Mouse (Mus musculus): Measurements from ENCODE around the gene 9430097D07Rik.
A peak's percentile ranks its signal among the peaks of the same experiment; 100 is the strongest.

9430097D07Rik gene

GRCm38 (mm10) chr2:32559570-32559969, 15.9 kb downstream of the 9430097D07Rik start:
- DNase-seq (ENCODE audit: low spot score): no peak

DNA sequence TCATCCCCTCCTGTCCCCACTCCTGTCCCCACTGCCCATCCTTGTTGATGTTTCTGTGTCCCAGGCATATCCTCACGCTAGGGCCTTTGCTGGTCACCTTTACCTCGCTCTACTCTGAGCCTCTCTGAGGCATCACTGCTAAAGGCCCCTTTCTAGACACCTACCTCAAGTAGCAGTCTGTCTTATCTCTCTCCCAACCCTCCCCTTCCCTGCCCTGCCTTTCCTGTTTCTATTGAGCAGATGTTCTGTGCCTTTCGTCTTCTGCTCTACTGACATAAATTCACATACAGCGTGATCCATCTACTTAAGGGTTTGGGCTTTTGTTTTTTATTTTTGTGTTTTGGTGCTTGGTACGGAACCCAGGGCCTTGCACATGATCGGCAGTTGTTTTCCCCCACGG, 19.5 kb downstream of the 9430097D07Rik start:
- DNase-seq (ENCODE audit: low spot score): no peak

GRCm38 (mm10) chr2:32555484-32555883, 20.0 kb downstream of the 9430097D07Rik start:
- DNase-seq (ENCODE audit: low spot score): no peak

DNA sequence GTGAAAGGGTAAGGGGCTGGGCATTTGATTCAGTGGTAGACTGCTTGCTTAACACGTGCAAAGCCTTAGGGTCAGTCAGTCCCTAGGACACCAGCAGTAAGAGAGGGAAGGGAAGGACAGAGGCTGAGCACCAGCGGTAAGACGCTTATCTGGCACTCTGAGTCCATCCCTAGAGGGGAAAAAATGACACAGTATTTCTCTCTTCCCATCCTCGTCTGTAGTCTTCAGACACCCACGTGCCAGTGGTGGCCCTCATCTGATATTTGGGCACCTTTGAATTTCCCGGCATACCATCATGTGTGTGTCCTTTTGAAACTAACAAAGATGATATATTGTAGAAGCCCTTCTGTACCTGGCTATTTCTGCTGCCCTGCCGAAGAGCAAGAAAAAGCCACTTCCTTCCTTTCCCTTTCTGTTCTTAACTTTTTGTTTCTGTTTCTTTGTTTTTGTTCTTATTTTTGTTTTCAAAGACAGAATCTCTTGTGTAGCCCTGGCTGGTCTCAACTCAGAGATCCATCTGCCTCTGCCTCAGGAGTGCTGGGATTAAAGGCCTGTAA, 21.8 kb downstream of the 9430097D07Rik start:
- DNase-seq (ENCODE audit: low spot score): no peak

DNA sequence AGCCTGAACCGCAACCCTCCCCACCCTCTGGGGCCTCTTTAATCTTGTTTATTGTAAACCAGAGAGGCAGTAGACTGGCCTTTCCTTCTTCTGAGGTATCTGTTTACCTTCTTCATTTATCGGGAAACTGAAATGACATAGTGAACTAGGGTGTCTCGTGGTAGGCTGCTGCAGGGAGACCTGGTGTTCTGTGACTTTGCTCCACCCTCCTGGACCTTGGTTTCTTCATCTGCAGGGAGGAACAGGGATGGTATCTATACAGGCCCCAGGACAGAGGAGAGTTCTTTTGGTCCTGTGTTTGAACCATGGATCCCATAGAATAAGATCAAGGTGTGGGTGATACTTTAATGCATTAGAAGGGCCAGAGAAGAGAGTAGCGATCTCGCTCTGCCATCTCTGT, 24.2 kb downstream of the 9430097D07Rik start:
- no peak for DNase-seq (ENCODE audit: low spot score)

- DNase-seq (ENCODE audit: low spot score): peak; percentile 46
Measured at GRCm38 (mm10) chr2:32549764-32550163, 25.7 kb downstream of the 9430097D07Rik start.

DNA sequence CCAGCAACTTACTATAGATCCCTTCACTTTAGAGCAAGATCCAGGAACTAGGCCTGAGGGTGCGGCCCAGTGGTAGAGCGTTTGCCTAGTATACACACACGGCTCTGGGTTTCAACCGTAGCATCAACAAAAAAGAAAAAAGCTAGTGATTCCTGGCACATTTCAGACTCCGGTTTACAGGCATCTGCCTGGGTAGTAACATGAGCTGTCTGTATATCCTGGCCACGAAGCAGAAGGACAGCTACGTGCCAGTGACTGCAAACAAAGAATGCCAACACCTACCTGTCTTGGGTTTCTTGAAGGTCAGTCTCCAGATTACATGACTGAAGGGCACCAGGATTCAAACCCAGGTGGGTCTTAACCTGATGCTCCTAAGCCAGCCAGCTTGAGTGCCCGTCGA, 26.3 kb downstream of the 9430097D07Rik start:
- DNase-seq (ENCODE audit: low spot score): no peak

DNA sequence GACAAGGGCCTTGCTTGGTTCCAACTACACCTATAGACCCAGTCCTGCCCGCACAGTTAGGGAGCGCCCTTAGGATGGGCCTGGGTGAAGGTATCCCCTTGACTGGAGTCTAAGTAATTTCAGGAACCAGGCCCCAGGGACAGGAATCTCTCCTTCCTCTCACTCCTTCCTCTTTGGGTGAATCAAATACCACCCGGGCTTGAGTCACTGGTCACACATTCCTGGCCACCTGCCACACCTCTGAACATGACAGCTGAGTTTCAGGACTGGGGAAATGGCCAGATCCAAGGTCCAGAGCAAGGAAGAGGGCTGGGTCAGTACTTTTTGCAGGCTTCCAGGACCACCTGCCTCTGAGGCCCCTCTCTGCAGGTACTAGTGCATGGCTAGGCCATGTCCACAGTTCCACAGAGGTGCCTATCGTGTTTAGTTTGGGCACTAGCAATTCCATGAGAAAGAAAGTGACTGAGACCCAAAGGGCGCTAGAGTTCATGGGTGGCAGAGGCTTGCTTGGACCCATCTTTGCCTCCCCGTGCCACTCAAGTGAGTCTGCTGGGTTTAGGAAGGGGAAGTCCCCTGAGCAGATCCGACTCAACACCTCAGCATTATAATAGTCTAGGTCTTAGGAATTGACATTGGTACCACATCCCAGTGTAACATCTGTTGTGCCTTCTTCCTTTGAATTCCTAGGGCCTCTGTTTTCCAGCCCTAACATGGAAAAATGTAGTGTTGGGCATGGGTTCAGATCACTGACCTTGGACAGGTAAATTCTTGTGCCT, 27.3 kb downstream of the 9430097D07Rik start:
- DNase-seq (ENCODE audit: low spot score): peak; percentile 37

DNA sequence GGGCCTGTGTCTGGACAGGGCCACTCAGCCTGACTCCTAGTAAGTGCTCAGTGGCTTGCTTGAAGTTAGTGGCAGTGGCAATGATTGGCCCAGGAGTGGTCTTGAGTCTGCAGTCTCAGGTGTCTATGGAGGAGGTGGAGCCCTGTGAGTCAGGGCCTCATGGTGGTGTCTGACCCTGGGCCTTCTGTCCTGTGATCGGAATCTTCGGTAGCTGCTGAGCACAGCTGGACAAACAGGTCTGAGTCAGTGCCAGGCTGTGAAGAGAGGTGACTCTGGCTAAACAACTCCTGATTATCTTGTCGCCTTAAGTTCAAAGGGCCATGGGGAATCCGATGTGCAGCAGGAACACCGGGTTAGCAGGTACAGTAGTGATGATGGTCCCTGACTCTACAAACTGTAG, 28.1 kb downstream of the 9430097D07Rik start:
- DNase-seq (ENCODE audit: low spot score): no peak

GRCm38 (mm10) chr2:32546951-32547350, 28.5 kb downstream of the 9430097D07Rik start:
- no peak for DNase-seq (ENCODE audit: low spot score)

DNA sequence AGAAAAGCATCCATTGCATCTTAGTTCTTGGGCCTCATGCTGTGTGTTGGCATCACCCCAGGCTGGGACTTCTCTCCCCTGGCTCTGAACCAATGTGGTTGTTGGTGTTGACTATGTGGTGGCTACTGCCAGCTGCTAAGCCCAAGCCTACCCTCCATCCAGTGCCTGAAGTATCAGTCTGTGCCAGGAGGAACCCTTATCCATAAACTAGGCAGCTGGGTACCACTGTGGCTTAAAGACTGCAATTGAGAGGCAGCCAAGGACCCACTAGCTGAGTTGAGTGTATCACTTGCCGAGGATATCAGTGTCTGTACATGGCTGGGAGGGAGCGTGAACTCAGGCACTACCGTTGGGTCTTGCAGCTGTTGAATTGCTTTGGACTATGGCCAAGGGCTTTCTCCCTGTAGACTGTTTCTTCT, 32.4 kb downstream of the 9430097D07Rik start:
- no peak for DNase-seq (ENCODE audit: low spot score)

GRCm38 (mm10) chr2:32541986-32542573, 33.4 kb downstream of the 9430097D07Rik start:
- DNase-seq (ENCODE audit: low spot score): no peak

GRCm38 (mm10) chr2:32541333-32541908, 34.1 kb downstream of the 9430097D07Rik start:
- no peak for DNase-seq (ENCODE audit: low spot score)

- DNase-seq (ENCODE audit: low spot score): no peak
Measured at GRCm38 (mm10) chr2:32539452-32539981, 36.0 kb downstream of the 9430097D07Rik start.

- no peak for DNase-seq (ENCODE audit: low spot score)
Measured at GRCm38 (mm10) chr2:32538461-32538860, 37.0 kb downstream of the 9430097D07Rik start.

- no peak for DNase-seq (ENCODE audit: low spot score)
Measured at GRCm38 (mm10) chr2:32537941-32538340, 37.5 kb downstream of the 9430097D07Rik start.

DNA sequence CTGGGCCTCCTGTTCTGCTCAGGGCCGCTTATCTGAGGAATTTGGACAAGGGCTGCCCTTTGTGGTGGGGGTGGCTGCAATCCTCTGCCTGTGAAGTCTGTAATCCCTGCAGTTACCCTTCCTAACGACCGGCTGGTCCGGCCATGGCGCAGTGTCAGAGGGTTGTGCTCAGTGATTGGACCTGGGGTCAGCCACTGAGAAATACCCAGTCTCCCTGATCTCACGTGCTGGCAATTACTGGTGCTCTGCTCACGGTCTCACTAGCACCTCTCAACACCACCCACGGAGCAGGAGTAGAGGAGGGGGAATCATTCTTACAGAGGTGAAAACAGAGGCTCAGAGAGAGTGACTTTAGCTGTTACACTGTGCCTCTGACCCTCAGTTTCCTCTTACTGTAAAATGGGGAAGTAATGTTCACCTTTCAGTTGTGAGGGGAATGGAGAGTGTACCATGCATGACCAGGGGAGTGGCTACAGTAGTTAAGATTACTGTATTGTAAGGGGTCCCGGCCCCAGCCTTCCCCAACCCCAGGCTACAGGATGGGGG, 38.1 kb downstream of the 9430097D07Rik start:
- no peak for DNase-seq (ENCODE audit: low spot score)

DNA sequence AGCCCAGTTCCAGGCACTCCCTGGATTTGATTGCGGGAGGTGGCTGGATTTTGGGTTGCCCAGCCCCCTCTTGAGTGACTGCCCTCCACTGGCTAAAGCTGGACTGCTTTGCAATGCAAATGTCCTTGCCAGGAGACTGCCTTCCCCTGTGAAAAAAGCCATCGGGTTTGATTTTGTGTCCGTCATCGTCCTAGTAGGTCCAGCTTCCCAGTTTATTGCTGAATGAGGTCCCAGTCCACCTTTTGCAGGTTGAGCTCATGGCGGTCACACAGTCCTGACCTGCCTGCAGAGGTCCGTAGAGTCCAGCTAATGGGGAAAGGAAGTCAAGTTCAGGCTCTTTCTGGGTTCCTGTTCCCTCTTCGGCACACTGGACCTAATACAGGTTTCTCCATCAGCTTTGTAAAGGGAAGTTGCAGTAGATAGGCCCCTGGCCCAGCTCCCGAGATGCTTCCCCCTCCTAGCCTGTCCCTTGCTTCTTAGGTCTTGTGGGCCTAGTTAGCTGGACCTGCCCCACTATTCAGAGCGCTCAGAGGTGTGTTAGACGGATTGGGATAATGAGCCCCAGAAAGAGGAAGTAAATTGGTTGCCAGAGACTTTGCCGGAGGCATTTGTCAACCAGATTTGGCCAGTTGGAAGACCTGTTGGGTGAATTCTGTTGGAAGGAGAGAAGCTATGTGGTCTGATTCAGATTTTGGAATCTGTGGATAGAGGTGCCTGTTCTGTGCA, 38.7 kb downstream of the 9430097D07Rik start:
- peak; percentile 31 for DNase-seq (ENCODE audit: low spot score)

DNA sequence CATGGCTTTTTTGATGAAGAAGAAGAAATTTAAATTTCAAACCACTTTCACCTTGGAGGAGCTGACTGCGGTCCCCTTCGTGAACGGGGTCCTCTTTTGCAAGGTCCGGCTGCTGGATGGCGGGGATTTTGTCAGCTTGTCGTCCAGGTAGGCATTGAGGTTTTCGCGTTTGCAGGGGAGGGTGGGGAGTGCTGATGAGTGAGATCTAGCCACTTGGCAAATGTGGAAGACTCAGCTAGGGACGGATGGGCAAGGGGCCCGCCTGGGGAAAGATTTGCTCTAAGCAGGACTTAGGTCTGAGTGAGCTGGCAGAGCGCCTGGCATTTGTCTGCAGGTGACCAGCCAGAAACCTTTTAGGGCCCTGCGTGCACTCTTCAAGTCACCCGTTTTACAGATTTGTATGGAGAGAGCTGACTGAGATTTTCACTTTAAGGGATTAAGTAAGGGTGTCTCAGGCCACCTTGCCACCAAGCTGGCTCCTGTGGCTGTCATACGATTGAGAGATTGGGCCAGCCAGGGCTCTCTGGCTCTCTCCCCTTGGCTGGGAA, 39.3 kb downstream of the 9430097D07Rik start:
- DNase-seq (ENCODE audit: low spot score): no peak

- DNase-seq (ENCODE audit: low spot score): peak; percentile 65
Measured at GRCm38 (mm10) chr2:32535501-32535991, 39.9 kb downstream of the 9430097D07Rik start.

Data from urinary bladder, postnatal 25 days (tissue).